Mouse (Mus musculus): ENCODE measurements around the gene Olfr285. TPM values are rescaled to one million over a fixed set of nuclear protein-coding genes. Genes with fewer than 3 reads are reported as not detected.

Gene Olfr285
- not detected for total RNA-seq (2021)
- long read RNA-seq, experiment 1: 0 reads
- long read RNA-seq, experiment 2: 0 reads

DNA sequence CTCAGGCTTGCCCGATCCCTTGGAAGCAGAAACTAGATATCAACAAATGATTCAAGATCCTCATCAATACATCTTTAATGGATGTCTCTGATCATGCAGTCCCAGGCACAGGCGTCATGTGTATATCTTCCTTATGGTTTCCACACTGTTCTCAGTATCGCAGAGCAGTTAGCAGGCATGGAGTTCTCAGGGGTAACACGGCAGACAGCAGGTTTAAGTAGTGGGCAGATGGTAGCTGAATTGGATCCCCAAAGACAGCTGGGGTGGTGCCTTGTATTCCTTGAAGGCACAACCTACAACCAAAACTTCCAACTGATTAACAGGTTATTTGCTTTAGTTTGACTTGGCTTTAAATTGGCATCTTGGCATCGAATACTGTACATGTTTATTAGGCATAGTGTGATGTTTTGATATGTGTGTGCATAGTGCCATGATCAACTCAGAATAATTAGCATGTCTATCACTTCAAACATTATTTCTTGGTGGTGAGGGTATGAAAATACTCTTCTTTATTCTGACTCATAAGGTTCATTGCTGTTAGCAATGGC lies at the start of gene Olfr285:
TSS of gene Olfr285 (minus strand) at position 177 of the 548 bp plus-strand sequence.
- DNase-seq: no peak

GRCm38 (mm10) chr15:98340887-98341286 lies 23.7 kb upstream of the Olfr285 start, which contains the start of gene Olfr284:
Olfr284 (minus strand) TSS chr15:98340987.
- no peak for DNase-seq

DNA sequence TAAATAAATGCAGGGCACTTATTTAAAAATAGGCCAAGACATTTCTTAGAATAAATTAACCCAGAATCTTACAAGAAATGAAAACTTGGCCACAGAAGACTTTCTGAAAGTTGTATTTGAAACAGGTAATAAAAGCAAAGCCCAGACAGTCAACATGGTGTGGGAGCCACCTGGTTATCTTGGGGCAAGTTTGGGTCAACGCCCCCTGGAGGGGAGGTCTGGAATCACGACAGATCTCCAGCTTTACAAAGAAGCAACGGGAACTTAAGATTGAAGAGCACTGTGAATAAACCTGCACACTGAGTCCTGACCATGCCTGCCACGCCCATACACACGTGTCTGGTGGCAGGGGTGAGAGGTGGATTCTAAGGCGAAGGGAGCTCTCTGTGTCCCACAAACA lies 1.4 kb downstream of the Olfr285 start:
- no peak for DNase-seq

DNA sequence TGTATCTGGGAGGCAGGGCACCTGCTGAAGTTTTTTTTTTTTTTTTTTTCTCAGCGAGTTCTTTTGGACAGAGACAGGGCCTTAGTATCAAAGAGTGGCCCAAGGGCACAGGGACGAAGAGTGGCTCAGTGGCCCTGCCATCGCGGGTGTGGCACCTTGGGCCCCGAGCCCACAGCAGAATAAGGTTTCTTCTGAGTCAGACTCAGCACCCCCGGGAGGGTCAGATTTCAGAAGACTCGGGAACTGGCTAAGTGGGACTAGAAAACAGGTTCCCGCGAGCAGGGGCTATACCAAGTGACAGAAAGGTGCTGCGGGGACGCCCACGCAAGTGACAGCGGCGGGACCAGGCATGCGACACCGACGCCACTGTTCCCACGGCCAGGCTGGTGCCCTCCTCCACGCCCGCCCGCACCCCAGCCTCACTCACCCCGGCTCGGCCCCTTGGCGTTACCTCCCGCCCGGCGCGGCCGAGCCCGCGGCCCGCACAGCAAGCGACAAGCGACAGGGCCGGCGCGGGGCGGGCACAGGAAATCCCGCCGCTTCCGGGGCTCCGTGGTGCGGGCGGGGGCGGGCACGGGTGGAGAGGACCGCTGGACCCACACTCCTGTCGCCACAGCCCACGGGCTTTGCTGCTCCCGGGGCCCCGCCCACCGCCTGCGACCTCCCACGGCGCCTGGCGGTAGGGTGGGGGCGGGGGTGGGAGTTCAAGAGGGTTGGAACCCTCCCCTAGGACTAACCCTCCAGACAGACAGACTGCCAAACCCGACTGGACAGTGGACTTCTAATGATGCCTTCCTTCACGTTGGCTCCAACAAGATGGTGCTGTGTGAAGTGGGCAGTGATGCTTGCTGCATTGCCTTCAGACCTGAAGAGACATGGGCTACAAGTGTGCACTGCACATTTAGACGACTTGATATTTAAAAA lies 21.3 kb downstream of the Olfr285 start, which contains the start of gene Zfp641:
TSS of gene Zfp641 (minus strand) at position 534 of the 924 bp plus-strand sequence.
- DNase-seq: peak; percentile 75 to 83

GRCm38 (mm10) chr15:98293651-98294050 lies 23.5 kb downstream of the Olfr285 start:
- DNase-seq: no peak

DNA sequence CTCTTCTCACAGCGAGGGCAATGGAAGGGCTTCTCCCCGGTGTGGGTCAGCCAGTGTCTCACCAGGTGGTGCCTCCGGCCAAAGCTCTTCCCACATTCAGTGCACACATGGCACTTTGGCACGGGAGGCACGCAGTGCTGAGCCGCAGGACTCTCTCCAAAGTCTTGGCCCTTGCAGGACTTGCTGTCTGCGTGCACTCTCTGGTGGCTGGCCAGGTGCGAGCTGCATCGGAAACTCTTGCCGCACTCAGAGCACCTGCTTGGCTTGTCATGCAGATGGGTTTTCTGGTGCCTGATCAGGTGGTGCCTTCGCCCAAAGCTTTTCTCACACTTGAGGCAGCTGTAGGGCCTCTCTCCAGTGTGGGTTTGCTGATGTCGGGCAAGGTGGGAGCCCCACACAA lies 28.6 kb downstream of the Olfr285 start:
- DNase-seq: no peak

- DNase-seq: no peak
Measured at GRCm38 (mm10) chr15:98286418-98286817, 30.7 kb downstream of the Olfr285 start.

Other genes starting within 250 kb of the Olfr285 start
- 10 to 100 TPM; 59.9 to 65.4 TPM for gene Pfkm, start 224.8 kb downstream of the Olfr285 start, total RNA-seq (2021)
- gene Senp1, start 223.6 kb downstream of the Olfr285 start, total RNA-seq (2021): 10 to 100 TPM; 16.0 to 16.8 TPM
- 10 to 100 TPM; 37.3 to 43.0 TPM for gene Asb8, start 151.7 kb downstream of the Olfr285 start, total RNA-seq (2021)
- under 1 TPM; 0.50 to 0.92 TPM for gene Ccdc184, start 150.2 kb downstream of the Olfr285 start, total RNA-seq (2021)
- gene Olfr288, start 121.8 kb downstream of the Olfr285 start, total RNA-seq (2021): not detected
- not detected for gene Gm44579, start 96.4 kb downstream of the Olfr285 start, total RNA-seq (2021)
- not detected for gene Olfr287, start 96.3 kb downstream of the Olfr285 start, total RNA-seq (2021)
- not detected for gene Olfr286, start 82.9 kb downstream of the Olfr285 start, total RNA-seq (2021)
- gene H1fnt, start 60.1 kb downstream of the Olfr285 start, total RNA-seq (2021): not detected
- gene Zfp641, start 21.2 kb downstream of the Olfr285 start, total RNA-seq (2021): 1 to 10 TPM; 3.7 to 4.1 TPM
- not detected for gene Olfr284, start 23.6 kb upstream of the Olfr285 start, total RNA-seq (2021)
- gene Olfr283, start 63.6 kb upstream of the Olfr285 start, total RNA-seq (2021): not detected
- not detected for gene Olfr282, start 113.9 kb upstream of the Olfr285 start, total RNA-seq (2021)
- not detected for gene Olfr281, start 135.2 kb upstream of the Olfr285 start, total RNA-seq (2021)
- gene OR5BS1P, start 152.5 kb upstream of the Olfr285 start, total RNA-seq (2021): not detected
- not detected for gene Lalba, start 165.4 kb upstream of the Olfr285 start, total RNA-seq (2021)
- gene Olfr279, start 175.0 kb upstream of the Olfr285 start, total RNA-seq (2021): not detected
- gene Kansl2, start 216.9 kb upstream of the Olfr285 start, total RNA-seq (2021): 10 to 100 TPM; 88.0 to 91.3 TPM